Mouse (Mus musculus) erythroblast, embryonic 14.5 days (primary cell): ENCODE results near the gene Tspo2.

Experiments
- GATA1 ChIP-seq: IDR thresholded peaks from 2 replicates; pipeline ENCODE4 v1.6.1; 2012; ENCODE audit warnings: low read length, inconsistent platforms, mixed read lengths
- TAL1 ChIP-seq: IDR thresholded peaks from 3 replicates; pipeline ENCODE4 v1.6.1; 2012; ENCODE audit warnings: low read length, inconsistent platforms, mixed read lengths

DNA sequence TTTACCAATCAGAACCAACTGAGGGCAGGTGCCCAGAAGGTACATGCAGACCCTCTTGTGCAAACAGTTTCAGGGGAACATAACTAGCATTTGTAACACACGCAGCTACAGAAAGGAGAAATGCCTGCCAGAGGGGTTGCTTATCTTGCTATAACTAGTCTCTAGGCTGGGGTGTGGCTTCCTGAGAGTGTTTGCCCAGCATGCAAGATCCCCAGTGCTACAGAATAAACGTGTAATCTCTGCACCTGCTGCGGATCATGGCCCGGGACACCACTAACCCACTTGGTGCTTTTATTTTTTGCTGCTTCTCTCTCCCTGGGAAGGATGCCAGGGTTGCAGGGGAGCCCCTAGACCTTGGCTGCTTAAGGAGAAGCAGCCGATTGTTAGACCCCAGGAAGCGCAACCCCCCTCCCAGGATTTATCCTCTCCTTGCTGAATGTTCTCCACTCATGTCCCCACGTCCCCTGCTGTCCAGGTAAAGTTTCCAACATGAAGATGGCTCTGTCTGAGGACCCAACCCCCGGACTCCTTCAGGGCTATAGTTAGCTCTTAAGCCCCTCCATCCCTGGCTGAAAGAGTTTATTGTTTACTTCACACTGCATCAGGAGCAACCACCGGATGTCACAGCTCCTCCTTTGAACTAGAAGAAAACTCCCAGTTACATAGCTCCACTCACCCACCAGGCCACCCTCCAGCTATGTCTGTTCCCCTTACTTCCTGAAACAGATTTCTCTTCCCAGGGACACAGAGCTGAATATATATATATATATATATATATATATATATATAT, 25.3 kb downstream of the Tspo2 start:
- no peak for TF ChIP-seq GATA1
- no peak for TF ChIP-seq TAL1
